Mouse (Mus musculus) lung, adult 18-20 months (tissue): ENCODE measurements at regions not wholly inside any gene's neighbourhood (a gene's known extent, or its start where the extent isn't known, plus 50 kb on each side); places are given as distances from the start of the nearest gene placed in this dataset.

ENCODE experiments used
- DNase-seq, 2 experiments: peaks; one replicate each; pipeline ENCODE4 v3.0.0; 2022; ENCODE audit warnings: mixed read lengths in 2 of 2

DNA sequence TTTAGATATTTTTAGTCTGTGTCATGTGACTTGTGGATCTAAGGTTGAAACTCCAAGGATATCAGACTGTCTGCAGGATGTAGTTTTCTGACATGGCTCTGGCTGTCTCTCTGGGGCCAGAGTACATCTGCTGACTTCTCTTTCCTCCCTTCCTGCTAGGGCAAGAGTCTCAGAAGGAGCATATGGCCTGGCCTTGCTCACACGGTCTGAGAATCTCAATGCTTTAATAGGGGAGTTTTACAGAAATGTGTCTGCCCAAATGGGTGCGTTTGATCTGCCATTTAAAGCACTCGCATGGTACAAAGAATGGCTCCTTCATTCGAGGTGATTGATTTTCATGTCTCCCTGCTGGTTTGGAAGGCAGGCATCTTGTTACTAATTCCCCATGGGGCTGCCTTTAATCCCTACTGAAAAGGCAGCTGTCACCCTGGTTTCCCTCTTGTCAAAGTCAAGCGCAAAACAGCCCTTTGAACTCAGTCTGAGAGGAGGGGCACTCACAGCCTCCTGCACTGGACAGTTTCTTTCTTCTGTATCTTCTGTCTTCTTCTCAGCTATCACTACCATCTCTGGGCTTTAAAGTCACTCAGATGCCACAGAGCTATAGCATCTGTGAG, 199.7 kb upstream of the Eef2kmt start:
- DNase-seq = no peak

DNA sequence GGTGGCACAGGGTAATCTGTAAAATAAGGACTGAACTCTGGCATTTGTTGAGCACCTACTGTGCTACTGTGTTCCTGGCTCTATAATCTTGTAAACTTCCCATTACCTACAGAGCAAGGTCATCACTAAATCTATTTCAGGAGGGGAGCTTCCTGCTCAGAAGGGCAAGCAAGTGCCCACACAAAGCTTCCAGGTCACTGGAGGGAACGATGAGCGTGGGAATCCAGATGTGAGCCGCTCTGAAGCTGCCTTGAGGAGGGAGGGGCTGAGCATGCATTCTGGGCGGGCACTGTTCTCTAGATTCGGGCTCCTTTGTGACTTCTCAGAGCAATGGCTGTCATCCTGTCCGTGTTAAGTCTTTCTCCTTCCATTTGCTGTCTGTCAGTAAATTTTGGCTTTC, 198.5 kb upstream of the Eef2kmt start:
- DNase-seq = no peak

DNA sequence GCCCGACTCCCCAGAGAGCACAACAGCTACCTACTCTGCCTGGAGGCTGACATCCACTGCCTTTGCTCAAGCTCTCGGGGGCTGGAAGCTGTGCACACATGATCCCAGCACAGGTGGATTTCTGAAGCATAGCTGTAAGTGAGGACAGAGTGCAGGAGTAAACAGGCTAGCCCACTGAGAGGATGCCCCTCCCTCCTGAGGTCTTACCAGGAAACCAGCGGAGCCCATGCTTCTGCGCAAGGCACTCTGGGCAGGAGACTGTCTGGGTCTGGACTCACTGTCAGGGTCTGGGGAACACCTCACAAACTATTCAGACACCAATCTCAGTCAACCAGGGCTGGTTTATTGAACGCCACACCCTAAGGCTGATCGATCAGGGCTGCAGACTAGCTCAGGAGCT, 197.2 kb upstream of the Eef2kmt start:
- DNase-seq = no peak

DNA sequence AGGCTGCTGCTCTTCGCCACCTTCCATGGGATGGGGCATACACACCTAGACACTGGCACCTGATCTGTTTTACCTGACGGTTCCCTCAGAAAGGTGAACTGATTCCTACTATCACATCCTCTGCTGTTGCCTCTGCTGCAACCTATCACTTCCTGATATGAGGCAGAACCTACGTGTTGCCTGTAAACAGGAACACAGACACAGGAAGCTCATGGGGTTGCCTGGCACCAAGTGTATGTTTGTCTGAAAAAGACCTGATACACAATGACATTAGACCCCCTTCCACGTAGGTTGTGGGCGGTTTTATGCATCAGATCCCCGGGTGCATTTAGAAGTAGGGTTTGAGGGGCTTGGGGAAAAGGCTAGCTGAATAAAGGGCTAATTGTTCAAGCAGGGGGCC, 190.0 kb upstream of the Eef2kmt start:
- DNase-seq = no peak

DNA sequence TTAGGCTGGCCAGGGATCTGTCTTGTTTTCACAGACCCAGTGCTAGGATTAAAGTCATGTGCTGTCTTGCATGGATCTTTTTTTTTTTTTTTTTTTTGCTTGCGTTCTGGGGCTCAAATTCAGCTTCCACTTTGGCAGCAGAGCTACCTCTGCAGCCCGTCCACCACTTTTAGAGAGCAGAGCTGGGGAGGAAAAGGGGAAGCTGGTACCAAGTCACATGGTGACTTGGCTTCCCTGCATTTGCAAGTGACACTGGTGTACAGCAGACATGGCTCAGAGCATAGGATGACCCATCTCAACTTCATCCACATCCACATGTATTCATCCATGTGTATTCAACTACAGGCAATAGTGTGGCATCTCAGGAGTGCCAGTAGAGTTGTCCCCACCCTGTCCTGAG, 189.0 kb upstream of the Eef2kmt start:
- DNase-seq = no peak

DNA sequence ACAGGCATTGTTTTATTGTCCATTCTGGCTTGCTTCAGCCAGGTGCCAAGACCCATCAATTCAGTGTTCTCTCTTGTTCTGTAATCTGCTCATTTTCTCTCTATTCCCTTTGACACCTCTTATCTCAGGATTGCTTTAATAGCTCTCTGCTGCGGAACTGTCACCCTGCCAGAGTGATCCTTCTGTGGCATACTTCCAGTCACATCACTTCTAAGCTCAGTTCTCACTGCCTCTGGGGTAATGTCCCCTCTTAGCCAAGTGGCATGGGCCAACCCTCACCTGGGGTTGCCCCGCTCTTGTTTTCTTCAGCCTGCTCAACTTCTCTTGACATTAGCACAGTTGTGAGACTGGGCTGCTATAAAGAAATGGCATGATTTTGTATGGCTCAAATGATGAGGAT, 183.9 kb upstream of the Eef2kmt start:
- DNase-seq = no peak

DNA sequence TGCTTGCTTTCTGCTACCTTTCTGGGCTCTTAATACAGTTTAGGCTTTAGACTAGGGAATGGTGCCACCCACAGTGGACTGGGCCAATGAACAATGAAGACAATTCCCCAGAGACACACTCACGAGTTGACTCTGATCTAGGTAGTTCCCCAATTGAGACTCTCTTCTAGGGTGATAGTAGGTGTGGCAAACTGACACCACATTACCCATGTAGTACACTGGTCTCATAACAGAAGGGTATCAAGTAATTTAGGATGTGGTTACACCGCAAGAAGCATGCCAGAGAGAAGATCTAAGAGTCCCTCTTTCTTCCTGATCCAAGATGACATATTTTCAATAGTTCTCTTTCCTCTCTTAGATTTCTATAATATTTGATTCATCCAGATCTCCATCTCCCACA, 182.6 kb upstream of the Eef2kmt start:
- DNase-seq = no peak

DNA sequence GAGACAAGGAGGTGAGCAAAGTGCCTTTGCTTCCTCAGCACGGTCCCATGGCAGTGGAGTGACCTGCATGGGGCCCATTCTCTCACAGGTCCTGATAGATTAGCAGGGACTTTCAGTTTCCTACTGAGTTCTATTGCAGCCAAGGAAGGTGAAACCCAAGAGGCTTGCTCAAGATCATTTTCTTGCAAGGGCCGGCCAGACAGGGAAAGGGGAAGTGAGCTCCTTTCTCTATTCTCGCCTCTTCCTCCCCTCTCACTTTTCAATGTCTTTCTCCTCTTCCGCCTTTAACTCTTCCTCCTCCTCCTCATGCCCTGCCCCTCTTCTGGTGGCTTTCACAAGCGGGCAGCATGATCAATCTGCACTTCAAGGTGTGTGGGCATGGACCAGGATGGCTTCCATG, 175.9 kb upstream of the Eef2kmt start:
- DNase-seq = peak; percentile 7 to 12

DNA sequence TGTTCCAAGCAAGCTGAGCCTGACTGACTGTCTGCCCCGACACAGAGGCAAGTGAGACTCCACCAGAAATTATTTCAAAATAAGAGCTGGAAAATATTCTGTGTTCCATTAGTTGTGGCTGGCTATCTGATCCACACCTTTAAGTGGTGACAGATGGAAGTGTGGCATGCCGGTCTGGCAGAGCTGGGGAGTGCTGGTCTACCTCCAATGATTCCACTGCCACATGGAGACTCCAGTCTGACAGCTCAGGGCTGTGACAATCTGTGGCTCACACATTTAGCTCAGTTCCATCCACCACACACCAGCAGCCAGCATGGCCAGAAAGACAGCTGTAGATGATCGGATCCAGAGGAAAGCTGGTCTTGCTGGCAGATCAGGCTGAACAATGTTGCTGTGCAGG, 175.3 kb upstream of the Eef2kmt start:
- no peak for DNase-seq

DNA sequence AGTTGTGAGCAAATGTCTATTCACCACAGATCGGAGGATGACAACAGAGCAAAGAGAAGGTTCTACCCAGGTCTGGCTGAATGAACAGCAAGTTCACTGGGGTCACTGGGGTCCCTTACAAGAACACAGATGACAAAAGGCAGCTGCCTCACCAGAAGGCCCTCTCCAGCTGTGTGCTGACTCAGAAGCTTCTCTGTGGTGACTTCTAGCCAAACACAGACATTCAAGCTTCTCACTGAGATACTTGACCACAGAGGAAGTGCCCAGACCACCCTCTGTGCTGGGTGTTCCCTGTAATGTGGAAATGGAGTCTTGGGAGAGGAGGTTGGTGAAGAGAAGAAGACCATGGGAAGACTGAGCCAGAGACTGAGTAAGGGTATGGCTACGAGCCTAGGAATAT, 173.7 kb upstream of the Eef2kmt start:
- peak in 1 of 2 experiments; percentile 15 for DNase-seq

DNA sequence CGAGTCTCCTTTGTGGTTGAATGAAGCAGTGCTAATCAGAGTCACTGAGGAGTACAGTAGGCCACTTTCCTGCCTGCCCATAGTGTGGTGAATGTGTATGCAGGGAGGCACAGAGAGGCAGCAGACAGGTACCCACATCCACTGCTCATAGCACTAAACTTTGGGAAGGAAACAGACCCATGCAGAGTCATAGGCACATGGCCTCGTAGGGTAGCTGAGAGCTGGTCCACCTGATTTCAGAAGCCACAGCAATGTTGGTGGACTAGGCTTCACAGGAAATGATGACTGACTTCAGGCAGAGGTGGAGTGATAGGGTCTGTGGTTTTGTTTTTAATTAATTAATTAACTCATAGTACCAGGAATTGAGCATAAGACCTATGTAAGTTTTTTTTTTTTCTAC, 170.1 kb upstream of the Eef2kmt start:
- DNase-seq = no peak

DNA sequence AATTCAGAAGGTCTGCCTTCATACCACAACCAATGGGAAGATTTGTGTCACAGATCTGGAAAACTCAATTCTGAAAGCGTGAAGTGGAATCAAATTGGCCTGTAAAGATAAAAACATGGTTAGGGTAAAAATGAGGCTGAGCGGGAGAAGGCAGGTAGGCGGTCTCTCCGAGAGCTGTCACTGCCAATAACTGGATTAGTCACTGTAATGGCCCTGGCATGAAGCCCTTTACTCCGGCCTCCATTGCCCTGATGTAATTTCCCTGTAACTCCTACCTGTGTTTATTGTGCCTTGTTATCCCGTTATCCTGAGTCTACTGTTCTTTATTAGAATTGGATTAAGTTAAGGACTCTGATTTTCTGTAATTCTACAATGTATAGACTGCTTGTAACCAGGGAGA, 166.3 kb upstream of the Eef2kmt start:
- DNase-seq = no peak

DNA sequence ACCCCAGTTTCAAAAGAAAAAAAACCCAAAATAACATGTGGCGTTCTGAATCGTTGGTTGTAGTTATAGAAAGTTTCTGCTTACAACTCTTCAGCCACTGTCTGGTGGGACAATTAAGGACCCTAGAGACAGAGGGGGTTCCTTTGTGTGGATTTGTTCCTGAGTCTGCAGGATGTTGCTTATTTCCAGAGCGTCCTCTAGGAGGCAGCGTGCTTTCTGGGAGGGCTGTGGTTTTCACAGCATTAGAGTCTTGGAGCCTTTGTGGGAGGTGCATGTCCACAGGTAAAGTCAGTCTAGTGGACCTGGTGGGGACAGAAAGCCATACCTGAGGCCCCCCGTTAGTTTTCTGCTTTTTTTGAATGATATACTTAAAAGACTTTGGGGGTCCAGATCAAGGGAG, 165.8 kb upstream of the Eef2kmt start:
- no peak for DNase-seq

DNA sequence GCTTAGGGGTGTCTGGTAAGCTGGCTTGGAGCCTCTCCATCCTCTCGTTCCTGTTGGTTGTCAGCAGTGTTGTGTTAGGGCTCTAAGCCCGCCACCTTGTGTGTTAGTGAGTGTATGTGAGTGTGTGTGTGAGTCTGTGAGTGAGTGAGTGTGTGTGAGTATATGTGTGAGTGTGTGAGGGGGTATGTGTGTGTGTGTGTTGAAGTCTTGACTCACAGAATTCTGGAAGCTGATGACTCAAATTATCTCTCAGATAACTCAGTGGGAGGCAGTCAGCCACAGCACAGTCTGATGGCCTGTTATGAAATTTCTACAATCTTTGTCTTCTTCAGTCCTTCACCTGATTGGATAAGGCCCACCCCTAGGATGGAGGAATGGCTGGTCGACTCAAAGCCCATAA, 163.7 kb upstream of the Eef2kmt start:
- DNase-seq = no peak

DNA sequence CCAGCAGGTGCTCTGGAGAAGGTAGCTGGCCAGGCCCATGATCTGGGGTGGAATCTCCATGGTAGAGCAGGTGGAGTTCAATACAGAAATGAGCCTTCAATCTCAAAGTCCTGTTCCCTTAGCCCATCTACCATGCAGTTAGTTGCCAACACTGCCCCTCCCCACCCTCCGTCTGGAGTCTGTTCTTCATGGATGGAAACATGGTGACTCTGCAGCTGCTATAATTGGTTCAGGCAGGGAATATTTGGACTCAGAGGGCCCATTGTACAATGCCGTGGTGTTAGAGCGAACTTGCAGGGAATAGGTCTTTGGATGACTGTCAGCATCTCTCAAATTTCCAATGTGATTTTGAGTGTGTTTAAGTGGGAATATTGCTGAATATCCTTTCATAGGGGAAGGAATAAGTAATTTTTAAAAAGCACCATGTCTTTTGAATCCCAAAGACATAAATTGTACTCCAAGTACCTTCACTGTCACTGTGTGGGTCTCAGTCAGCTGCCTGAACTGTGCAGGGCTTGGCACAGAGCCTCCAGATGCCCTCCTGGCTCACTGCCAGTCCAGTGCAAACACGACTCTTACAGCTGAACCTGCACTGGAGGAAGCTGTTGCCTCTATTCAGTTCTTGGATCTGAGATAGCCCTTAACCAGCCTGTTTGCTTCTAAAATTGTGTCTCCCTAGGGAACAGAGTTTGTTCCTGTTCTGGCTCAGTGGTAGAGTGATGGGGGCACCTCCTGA, 162.8 kb upstream of the Eef2kmt start:
- no peak for DNase-seq

DNA sequence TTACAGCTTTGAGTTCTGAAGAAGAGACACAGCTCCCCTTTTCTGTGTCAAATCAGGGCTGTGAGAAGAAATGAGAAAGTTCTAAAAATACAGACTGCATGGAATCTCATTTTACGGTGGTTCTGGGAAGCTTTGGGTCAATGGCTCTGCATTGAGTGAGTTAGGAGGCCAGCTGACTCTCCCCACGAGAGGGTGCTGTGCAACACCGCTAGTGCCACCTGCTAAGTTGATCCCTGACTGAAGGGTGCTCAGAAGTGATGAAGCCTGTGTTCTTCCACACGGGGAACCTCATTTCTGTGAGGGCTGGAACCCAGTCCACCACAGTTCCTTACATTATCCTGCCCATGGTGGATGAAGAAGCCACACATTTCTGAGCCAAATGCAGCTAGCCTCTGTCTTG, 159.5 kb upstream of the Eef2kmt start:
- no peak for DNase-seq

DNA sequence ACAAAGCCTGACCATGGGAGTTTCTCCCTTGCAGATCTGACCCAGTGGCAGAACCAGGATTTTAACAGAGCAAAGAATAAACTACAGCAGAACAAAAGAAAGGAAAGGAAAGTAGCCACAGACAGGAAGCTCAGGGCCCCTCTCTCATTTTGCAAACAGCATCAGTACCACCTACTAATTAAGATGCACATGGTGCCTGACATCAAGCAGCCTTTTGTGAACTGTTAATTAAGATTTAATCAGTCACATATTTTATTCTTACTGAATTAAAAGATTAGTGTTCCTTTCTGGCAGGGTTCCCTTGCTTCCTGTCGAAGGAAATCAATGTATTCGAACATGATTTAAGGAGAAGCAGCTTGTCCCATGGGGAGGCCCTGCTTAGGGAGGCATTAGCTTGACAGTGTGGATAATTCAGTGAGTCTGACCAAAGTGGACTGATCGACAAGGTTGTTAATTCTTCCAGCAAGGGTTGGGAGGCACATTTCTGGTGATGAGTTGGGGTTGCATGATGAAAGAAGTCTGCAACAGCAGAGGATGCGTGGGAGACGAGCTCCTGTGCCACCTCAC, 156.1 kb upstream of the Eef2kmt start:
- no peak for DNase-seq

DNA sequence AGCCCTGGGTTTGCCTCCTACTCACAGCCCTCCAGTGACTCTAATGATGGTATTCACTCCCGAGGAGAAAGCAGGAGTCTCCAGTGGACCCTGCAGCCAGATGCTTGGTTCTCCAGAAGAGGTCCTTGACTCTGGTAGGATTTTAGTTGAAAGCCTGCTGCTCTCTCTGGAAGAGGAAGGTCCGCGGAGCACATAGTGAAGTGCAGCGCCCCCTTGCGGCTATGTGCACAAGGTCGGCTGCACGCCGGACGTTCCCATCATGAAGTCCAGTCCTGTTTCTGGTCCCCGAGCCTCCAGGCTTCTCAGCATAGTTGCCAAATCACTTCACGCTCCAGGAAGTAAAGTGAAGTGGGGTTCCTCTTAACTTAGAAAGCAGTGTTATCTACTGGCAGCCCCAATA, 150.9 kb upstream of the Eef2kmt start:
- peak; percentile 24 to 31 for DNase-seq

DNA sequence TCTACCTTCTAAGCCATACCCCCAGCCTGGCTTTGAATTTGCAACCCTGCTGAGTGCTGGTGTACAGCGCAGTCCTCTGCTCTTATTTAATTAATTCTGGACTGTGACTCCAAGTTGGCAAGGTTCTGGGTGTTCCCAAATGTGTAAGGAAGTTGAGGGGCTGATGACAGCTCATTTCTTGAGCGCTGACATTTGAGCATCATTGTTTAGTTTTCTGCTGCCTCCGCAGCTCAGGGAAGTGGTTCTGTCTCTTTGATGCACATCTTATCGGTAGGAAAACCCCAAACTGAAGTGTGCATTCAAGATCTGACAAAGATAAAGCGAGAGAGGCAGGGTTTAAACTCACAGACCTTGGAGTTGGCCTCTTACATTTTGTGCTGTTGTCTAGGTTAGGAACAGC, 137.6 kb upstream of the Eef2kmt start:
- DNase-seq = no peak

DNA sequence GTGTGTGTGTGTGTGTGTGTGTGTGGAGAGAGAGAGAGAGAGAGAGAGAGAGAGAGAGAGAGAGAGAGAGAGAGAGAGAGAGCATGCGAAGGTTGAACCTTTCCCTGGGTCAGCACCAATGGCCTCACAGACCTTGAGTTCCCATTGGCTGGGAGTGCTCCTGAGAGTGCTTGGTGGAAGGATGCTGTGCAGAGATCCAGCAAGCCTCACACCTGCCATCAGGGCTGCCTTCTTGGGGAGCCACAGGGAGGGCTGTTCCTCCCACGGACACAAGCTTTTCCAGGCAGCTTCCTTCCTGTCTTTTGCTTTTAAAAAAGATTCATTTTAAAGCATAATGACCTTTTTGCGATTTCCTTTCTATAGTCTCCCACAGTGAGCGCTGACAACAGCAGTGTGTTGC, 127.1 kb upstream of the Eef2kmt start:
- DNase-seq = no peak

DNA sequence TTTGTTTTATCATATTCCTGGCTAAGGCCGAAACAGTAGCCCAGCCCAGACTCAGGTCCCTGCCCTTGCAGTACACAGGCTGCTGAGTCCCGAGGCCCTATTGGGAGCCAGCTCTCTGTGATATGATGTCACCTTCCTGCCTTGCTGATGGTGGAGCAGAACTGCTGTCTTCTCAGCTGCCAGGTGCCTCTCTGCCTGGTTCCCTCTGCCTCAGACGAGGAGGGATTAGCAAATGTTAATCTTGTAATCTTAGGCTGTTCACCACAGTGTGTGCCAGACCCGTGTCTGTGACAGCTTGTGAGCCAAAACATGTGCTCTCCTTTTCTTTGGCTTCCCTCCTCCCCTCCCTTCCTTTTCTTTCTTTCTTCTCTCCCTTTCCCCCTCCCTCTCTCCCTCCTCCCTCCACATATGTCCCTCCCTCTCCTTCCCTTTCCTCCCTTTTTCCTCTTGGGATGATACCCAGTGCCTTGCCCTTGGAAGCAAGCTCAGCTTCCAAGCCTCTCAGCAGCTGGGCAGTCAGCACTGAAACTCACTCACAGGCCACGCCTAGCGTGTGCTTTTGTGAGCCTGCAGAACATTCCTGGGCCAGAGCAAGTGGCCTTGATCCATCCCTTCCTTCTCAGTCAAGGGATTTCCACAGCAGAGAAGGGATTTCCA, 126.6 kb upstream of the Eef2kmt start:
- no peak for DNase-seq

DNA sequence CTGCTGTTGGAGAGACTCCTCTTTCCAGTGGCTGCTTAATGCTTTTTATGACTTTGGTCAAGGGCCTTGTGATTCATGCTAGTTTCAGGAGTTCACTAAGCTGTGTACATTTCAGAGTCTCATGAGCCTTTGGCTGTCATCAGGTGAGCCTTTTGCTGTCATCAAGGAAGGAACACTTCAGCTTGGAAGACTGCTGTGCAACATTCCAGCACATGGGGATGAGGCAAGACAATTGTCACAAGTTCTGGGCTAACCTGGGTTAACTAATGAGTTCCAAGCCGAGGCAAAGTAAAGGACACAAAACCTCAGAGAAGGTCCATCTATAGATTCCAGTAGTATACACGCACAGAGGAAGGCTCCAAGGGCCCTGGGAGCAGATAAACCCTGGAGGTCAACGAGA, 124.8 kb upstream of the Eef2kmt start:
- DNase-seq = no peak

DNA sequence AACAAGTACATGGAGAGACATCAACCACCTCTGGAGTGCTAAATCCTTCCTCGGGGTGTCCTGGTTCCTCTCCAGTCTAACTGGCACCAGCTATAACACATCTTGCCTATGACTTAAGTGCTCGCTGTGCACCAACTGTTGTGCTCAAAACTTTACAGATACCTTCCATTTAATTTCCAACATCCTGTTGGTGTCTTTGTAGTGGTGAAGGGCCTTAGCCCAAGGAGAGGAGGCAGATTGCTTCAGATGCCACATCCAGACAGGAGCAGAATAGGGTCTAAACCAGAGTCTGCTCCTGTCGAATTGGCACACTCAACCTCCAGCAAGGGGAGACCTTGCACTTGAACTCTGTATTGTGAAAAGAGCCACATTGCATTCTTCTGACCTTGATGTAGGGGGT, 121.2 kb upstream of the Eef2kmt start:
- DNase-seq = no peak
